Mouse (Mus musculus) heart, postnatal 25 days (tissue): ENCODE results near the gene Irs3. TPM values are rescaled to one million over a fixed set of nuclear protein-coding genes. Genes with fewer than 3 reads are reported as not detected.
"Not testable (repeated sequence)": the region's sequence is repeated elsewhere in the genome, so short reads cannot be mapped to it uniquely, and the experiment has no call there.

Experiments used
- DNase-seq: peaks from one replicate; pipeline ENCODE4 v3.0.0; 2022; ENCODE audit warnings: low spot score
- intact Hi-C: fragments of 180-260 bp; cut with DNase I; formaldehyde crosslinking; loops from one replicate; pipeline ENCODE4 v1.15.1; 2025
- total RNA-seq, 2 experiments: library from RNA; stranded (reverse); gene quantifications; 2 replicates each; pipeline ENCODE4 v1.2.3; 2021

The Irs3 gene
- total RNA-seq, 2 experiments from 2014 or later: 0.29 to 0.48 TPM

GRCm38 (mm10) chr5:137629306-137629721, 16.2 kb downstream of the Irs3 start:
- DNase-seq: no peak
- intact Hi-C loops: no loop called here

- intact Hi-C loops: no loop called here
- peak; percentile 100 for DNase-seq
Measured at GRCm38 (mm10) chr5:137628498-137629305, 16.8 kb downstream of the Irs3 start, which contains the start of the genes Fbxo24, Lrch4 and Gm20605. Gene Fbxo24, minus strand, starts transcription at chr5:137629002. Gene Lrch4, plus strand, starts transcription at chr5:137629121. Gene Gm20605, plus strand, starts transcription at chr5:137629175.

GRCm38 (mm10) chr5:137627991-137628390, 17.5 kb downstream of the Irs3 start:
- DNase-seq: no peak
- intact Hi-C loops: no loop called here

GRCm38 (mm10) chr5:137623937-137624530, 21.5 kb downstream of the Irs3 start:
- intact Hi-C loops: no loop called here
- no peak for DNase-seq

GRCm38 (mm10) chr5:137615347-137615746, 30.2 kb downstream of the Irs3 start:
- intact Hi-C loops: no loop called here
- no peak for DNase-seq

- DNase-seq, intact Hi-C loops: not testable (repeated sequence)
Measured at GRCm38 (mm10) chr5:137614921-137615320, 30.6 kb downstream of the Irs3 start.

GRCm38 (mm10) chr5:137613550-137613949, 32.0 kb downstream of the Irs3 start, which contains the start of gene Pcolce:
Gene Pcolce, minus strand, starts transcription at chr5:137613784.
- DNase-seq: no peak
- intact Hi-C loops: no loop called here

- intact Hi-C loops: no loop called here
Measured at GRCm38 (mm10) chr5:137613076-137613475, 32.4 kb downstream of the Irs3 start.

GRCm38 (mm10) chr5:137611245-137611602, 34.3 kb downstream of the Irs3 start:
- DNase-seq: peak; percentile 69
- intact Hi-C loops: no loop called here

More at GRCm38 (mm10) chr5:137613076-137613475, 32.4 kb downstream of the Irs3 start:
- DNase-seq: no peak

GRCm38 (mm10) chr5:137610548-137611244, 34.8 kb downstream of the Irs3 start:
- DNase-seq: peak; percentile 75
- intact Hi-C loops: no loop called here

- DNase-seq: no peak
- intact Hi-C loops: no loop called here
Measured at GRCm38 (mm10) chr5:137610056-137610455, 35.5 kb downstream of the Irs3 start.

GRCm38 (mm10) chr5:137609292-137609691, 36.2 kb downstream of the Irs3 start:
- intact Hi-C loops: no loop called here
- DNase-seq: no peak

- no peak for DNase-seq
- intact Hi-C loops: no loop called here
Measured at GRCm38 (mm10) chr5:137608654-137609190, 36.8 kb downstream of the Irs3 start.

GRCm38 (mm10) chr5:137607860-137608653, 37.5 kb downstream of the Irs3 start:
- intact Hi-C loops: no loop called here
- no peak for DNase-seq

GRCm38 (mm10) chr5:137601365-137601729, 44.2 kb downstream of the Irs3 start:
- intact Hi-C loops: loop anchor here (2.0 to 5.0 kb wide), 3 partner anchors 69 to 156 kb away; partner anchors contain the start of genes Epo, Gnb2 and Pop7
- DNase-seq: no peak

- peak; percentile 92 for DNase-seq
- intact Hi-C loops: loop anchor here (2.0 to 5.0 kb wide), 3 partner anchors 68 to 157 kb away; partner anchors contain the start of genes Epo, Gnb2 and Pop7
Measured at GRCm38 (mm10) chr5:137600619-137601364, 44.7 kb downstream of the Irs3 start, which contains the start of gene Mospd3. Gene Mospd3, minus strand, starts transcription at chr5:137601058.

GRCm38 (mm10) chr5:137600281-137600618, 45.3 kb downstream of the Irs3 start:
- intact Hi-C loops: loop anchor here (2.0 to 5.0 kb wide), 3 partner anchors 67 to 157 kb away; partner anchors contain the start of genes Epo, Gnb2 and Pop7
- no peak for DNase-seq

GRCm38 (mm10) chr5:137599600-137599999, 45.9 kb downstream of the Irs3 start:
- intact Hi-C loops: no loop called here
- DNase-seq: no peak
